Mouse (Mus musculus): ENCODE results near the gene Edem3. TPM values are rescaled to one million over a fixed set of nuclear protein-coding genes. Genes with fewer than 3 reads are reported as not detected.

Edem3 gene
- polyA plus RNA-seq, 1 experiment, result 5.7 TPM

DNA sequence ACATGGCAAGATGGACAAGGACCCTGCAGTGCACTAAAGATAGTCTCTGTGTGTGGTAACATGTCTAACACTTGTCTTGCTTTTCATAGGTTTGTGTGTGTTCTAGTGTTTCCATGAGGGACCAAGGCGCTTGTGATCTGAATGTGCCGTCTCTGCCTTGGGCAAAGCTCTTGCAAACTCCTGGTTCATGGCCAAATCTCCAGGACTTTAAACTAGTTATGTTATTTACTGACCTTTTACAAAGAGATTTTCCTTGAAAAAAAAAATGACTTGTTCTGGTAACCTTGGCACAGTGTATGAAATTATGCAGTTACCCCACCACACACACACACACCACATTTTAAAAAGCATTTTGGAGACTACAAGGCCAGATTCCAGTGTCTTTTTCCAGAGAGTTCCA is 34.6 kb upstream of the Edem3 start:
- H3K27ac ChIP-seq (ENCODE audit: control insufficient read depth, insufficient read depth, low read length), result no peak overlapping the region
- 98% methylated on average over 2 of the region's 2 CpGs for WGBS
- no peak for DNase-seq

DNA sequence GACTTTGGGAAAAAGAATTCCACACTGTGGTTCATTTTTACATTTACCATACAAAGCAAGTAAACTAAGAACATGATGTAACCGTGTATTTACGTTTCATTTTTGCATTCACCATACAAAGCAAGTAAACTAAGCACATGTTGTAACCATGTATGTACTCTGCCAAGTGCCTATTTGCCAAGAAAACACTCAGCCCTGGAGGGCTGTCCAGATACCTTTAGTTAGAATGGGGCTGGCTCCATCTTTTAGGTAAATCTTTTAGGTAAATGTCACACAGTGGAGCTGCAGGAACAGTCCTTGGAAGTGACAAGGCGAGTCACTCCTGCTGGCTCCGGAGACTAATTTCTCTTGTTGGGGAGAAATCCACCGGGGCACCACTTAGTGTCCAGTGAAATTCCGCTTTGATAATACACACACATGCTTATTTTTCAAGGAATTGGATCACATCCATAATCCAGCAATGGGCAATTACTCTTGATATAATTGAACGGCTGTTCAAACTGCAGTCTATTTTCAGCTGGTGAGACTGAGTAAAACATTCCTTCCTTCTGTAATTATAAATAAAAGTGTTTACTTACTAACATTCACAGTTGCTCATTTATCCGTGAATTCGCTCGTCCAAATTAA is 33.7 kb upstream of the Edem3 start:
- 93% methylated on average over 10 of the region's 10 CpGs for WGBS
- peaks cover 2% of the 10 kb centered on the region; the same call in 1 of the 2 replicates for H3K4me1 ChIP-seq (replicated peaks; ENCODE audit: control insufficient read depth, insufficient read depth, low read length)
- H3K36me3 ChIP-seq (ENCODE audit: control insufficient read depth, insufficient read depth, low read length), result no peaks in the 10 kb centered on the region
- TF ChIP-seq POLR2A (IDR thresholded peaks at IDR 0.05; ENCODE audit: control insufficient read depth, extremely low read depth, insufficient read depth, low read length, poor library complexity) (no peak), CTCF (IDR thresholded peaks at IDR 0.05; ENCODE audit: borderline replicate concordance, control insufficient read depth, extremely low read depth, insufficient read depth, low read length, poor library complexity) (no peak)
- no peak for DNase-seq
- H3K27ac ChIP-seq (ENCODE audit: control insufficient read depth, insufficient read depth, low read length), result no peak overlapping the region
- no peaks in the 10 kb centered on the region for H3K27me3 ChIP-seq (ENCODE audit: control insufficient read depth, insufficient read depth, low read length)
- no peak overlapping the region for H3K4me3 ChIP-seq (ENCODE audit: control insufficient read depth, insufficient read depth, low read length)

More for the DNA sequence above, 34.6 kb upstream of the Edem3 start:
- Histone ChIP-seq H3K4me3 (ENCODE audit: control insufficient read depth, insufficient read depth, low read length) (no peak overlapping the region), H3K4me1 (replicated peaks; ENCODE audit: control insufficient read depth, insufficient read depth, low read length) (peaks cover 2% of the 10 kb centered on the region; the same call in 1 of the 2 replicates), H3K27me3 (ENCODE audit: control insufficient read depth, insufficient read depth, low read length) (no peaks in the 10 kb centered on the region), H3K36me3 (ENCODE audit: control insufficient read depth, insufficient read depth, low read length) (no peaks in the 10 kb centered on the region)
- TF ChIP-seq CTCF (IDR thresholded peaks at IDR 0.05; ENCODE audit: borderline replicate concordance, control insufficient read depth, extremely low read depth, insufficient read depth, low read length, poor library complexity) (no peak), POLR2A (IDR thresholded peaks at IDR 0.05; ENCODE audit: control insufficient read depth, extremely low read depth, insufficient read depth, low read length, poor library complexity) (no peak)

DNA sequence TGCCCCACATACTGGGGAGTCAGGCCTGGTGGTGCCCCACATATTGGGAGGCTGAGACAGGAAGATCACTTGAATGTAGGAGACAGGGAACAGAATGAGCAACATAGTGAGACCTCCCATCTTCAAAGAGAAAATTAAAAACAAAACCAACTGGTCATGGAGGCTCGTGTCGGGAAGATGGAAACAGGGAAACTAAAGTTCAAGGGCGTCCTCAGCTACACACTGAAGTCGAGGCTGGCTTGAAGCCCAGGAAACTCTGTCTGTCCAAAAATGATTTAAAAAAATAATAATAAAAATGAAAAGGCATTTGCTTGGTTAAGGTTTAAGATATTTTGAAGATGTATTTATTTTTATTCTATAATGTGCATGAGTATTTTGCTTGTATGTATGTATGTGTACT is 31.4 kb upstream of the Edem3 start:
- no peak overlapping the region for H3K27ac ChIP-seq (ENCODE audit: control insufficient read depth, insufficient read depth, low read length)
- H3K27me3 ChIP-seq (ENCODE audit: control insufficient read depth, insufficient read depth, low read length), result no peaks in the 10 kb centered on the region
- no peak overlapping the region for H3K4me3 ChIP-seq (ENCODE audit: control insufficient read depth, insufficient read depth, low read length)
- TF ChIP-seq POLR2A (IDR thresholded peaks at IDR 0.05; ENCODE audit: control insufficient read depth, extremely low read depth, insufficient read depth, low read length, poor library complexity) (no peak), CTCF (IDR thresholded peaks at IDR 0.05; ENCODE audit: borderline replicate concordance, control insufficient read depth, extremely low read depth, insufficient read depth, low read length, poor library complexity) (no peak)
- H3K36me3 ChIP-seq (ENCODE audit: control insufficient read depth, insufficient read depth, low read length), result no peaks in the 10 kb centered on the region
- no peak for DNase-seq
- H3K4me1 ChIP-seq (replicated peaks; ENCODE audit: control insufficient read depth, insufficient read depth, low read length), result peaks cover 2% of the 10 kb centered on the region; the same call in 1 of the 2 replicates
- WGBS, result 89% methylated on average over 4 of the region's 4 CpGs

DNA sequence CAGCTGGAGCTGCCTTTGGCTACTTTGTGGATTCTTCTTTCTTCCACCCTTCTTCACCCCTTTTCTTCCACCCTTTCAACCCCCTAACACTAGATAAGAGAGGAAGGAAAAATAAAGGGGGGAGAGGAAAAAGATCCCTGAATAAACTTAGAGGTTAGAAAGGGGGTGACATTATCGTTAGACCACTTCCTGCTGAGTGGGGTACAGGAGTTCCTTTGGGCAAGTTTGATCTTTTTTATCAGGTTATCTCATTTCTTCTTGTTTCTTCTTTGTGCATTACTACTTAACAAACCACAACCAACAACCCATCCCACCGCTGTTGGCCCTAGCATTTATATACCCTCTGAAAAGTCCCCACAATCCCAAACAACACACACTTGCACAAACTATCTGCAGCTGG is 29.6 kb upstream of the Edem3 start:
- TF ChIP-seq POLR2A (IDR thresholded peaks at IDR 0.05; ENCODE audit: control insufficient read depth, extremely low read depth, insufficient read depth, low read length, poor library complexity) (no peak), CTCF (IDR thresholded peaks at IDR 0.05; ENCODE audit: borderline replicate concordance, control insufficient read depth, extremely low read depth, insufficient read depth, low read length, poor library complexity) (no peak)
- no peaks in the 10 kb centered on the region for H3K36me3 ChIP-seq (ENCODE audit: control insufficient read depth, insufficient read depth, low read length)
- H3K27ac ChIP-seq (ENCODE audit: control insufficient read depth, insufficient read depth, low read length), result no peak overlapping the region
- H3K27me3 ChIP-seq (ENCODE audit: control insufficient read depth, insufficient read depth, low read length), result no peaks in the 10 kb centered on the region
- WGBS, result 2% methylated on average over 2 of the region's 2 CpGs
- no peak for DNase-seq
- peaks cover 2% of the 10 kb centered on the region; the same call in 1 of the 2 replicates for H3K4me1 ChIP-seq (replicated peaks; ENCODE audit: control insufficient read depth, insufficient read depth, low read length)
- H3K4me3 ChIP-seq (ENCODE audit: control insufficient read depth, insufficient read depth, low read length), result no peak overlapping the region

DNA sequence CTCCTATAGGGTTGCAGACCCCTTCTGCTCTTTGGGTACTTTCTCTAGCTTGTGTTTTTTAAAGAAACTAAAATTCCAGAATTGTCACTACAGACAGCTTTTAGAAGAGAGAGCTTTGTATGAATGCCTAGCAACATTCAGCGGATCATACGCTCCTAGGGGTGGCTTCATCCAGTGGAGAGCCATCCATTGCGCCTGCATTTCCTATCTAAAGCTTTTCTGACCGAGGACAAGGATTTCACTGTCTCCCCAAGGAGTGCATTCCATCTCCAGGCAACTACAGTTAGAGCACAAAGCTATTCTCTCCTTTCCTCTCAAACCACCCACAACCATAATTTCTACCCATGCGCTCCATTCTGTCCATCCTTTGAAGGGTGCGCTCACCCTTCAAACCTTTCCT is 28.8 kb upstream of the Edem3 start:
- whole genome bisulfite sequencing, result 97% methylated on average over 6 of the region's 6 CpGs
- peaks cover 2% of the 10 kb centered on the region; the same call in 1 of the 2 replicates for H3K4me1 ChIP-seq (replicated peaks; ENCODE audit: control insufficient read depth, insufficient read depth, low read length)
- no peaks in the 10 kb centered on the region for H3K27me3 ChIP-seq (ENCODE audit: control insufficient read depth, insufficient read depth, low read length)
- TF ChIP-seq POLR2A (IDR thresholded peaks at IDR 0.05; ENCODE audit: control insufficient read depth, extremely low read depth, insufficient read depth, low read length, poor library complexity) (no peak), CTCF (IDR thresholded peaks at IDR 0.05; ENCODE audit: borderline replicate concordance, control insufficient read depth, extremely low read depth, insufficient read depth, low read length, poor library complexity) (no peak)
- no peaks in the 10 kb centered on the region for H3K36me3 ChIP-seq (ENCODE audit: control insufficient read depth, insufficient read depth, low read length)
- no peak for DNase-seq
- no peak overlapping the region for H3K4me3 ChIP-seq (ENCODE audit: control insufficient read depth, insufficient read depth, low read length)
- no peak overlapping the region for H3K27ac ChIP-seq (ENCODE audit: control insufficient read depth, insufficient read depth, low read length)

DNA sequence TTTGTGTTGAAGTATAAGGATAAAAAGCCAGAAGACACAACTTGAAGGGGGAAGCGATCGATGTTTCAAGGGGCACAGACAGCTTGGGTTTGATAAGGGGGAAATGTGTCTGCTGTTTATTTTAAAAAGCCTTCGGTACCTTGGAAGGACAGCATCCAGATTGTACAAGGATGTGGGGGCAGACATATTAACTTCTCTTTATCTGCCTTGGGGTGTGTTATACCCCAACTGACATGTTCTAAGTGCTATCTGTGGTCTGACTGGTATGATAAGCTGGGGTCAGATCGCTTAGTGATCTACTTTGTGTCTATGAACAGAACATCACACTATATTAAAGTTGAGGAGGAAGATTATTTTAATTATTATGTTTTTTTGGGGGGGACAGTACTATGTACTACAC is 27.0 kb upstream of the Edem3 start:
- 94% methylated on average over 4 of the region's 4 CpGs for WGBS
- H3K27me3 ChIP-seq (ENCODE audit: control insufficient read depth, insufficient read depth, low read length), result no peaks in the 10 kb centered on the region
- no peak overlapping the region for H3K4me3 ChIP-seq (ENCODE audit: control insufficient read depth, insufficient read depth, low read length)
- H3K4me1 ChIP-seq (replicated peaks; ENCODE audit: control insufficient read depth, insufficient read depth, low read length), result 0 out of 2 replicates have a peak, but pooled peaks cover 2% of the 10 kb centered on the region
- no peak for DNase-seq
- no peak for TF ChIP-seq CTCF (IDR thresholded peaks at IDR 0.05; ENCODE audit: borderline replicate concordance, control insufficient read depth, extremely low read depth, insufficient read depth, low read length, poor library complexity)
- TF ChIP-seq POLR2A (IDR thresholded peaks at IDR 0.05; ENCODE audit: control insufficient read depth, extremely low read depth, insufficient read depth, low read length, poor library complexity), result no peak
- H3K27ac ChIP-seq (ENCODE audit: control insufficient read depth, insufficient read depth, low read length), result no peak overlapping the region
- H3K36me3 ChIP-seq (ENCODE audit: control insufficient read depth, insufficient read depth, low read length), result no peaks in the 10 kb centered on the region

Data from thymus, adult 2 months (tissue).